Comparison of ENCODE assay signal across 8 mouse cellular contexts in genomic region chr1:137899916-137900601, GRCm38 (mm10).
DNase-seq lines count a peak whose midpoint lies in the region; ATAC-seq and TF ChIP-seq lines count a peak whose summit lies in the region.

No protein-coding gene starts in this region.

- no peaks in the 10 kb centered on the region for H3K36me3 ChIP-seq in embryonic facial prominence, embryonic 14.5 days (ENCODE audit: control insufficient read depth, insufficient read depth, low read length)
- no peaks in the 10 kb centered on the region for H3K36me3 ChIP-seq in neural tube, embryonic 13.5 days

- no peaks in the 10 kb centered on the region for H3K27me3 ChIP-seq in embryonic facial prominence, embryonic 14.5 days (replicated peaks; ENCODE audit: control insufficient read depth, insufficient read depth, low read length)
- no peaks in the 10 kb centered on the region for H3K27me3 ChIP-seq in neural tube, embryonic 13.5 days

- peak overlapping the region; percentile 98 for H3K27ac ChIP-seq in embryonic facial prominence, embryonic 14.5 days (replicated peaks; ENCODE audit: low read depth, low read length)
- peak overlapping the region; percentile 97 for H3K27ac ChIP-seq in neural tube, embryonic 13.5 days (replicated peaks)

- peak; percentile 92 for ATAC-seq in embryonic facial prominence, embryonic 14.5 days (ENCODE audit: low read depth)
- peak; percentile 85 for ATAC-seq in neural tube, embryonic 13.5 days (ENCODE audit: low read depth)

- H3K9ac ChIP-seq in embryonic facial prominence, embryonic 14.5 days (ENCODE audit: low read depth, low read length): peak overlapping the region; percentile 85
- H3K9ac ChIP-seq in neural tube, embryonic 13.5 days: peak overlapping the region; percentile 96

- no peaks in the 10 kb centered on the region for H3K9me3 ChIP-seq in embryonic facial prominence, embryonic 14.5 days (ENCODE audit: control insufficient read depth, low read length)
- H3K9me3 ChIP-seq in neural tube, embryonic 13.5 days: no peaks in the 10 kb centered on the region

- intact Hi-C loops in heart, postnatal 10 days (cut with DNase I): loop anchor here (2.0 to 10.0 kb wide), 5 partner anchors 37 to 565 kb away; no protein-coding TSS in a partner anchor

- H3K4me1 ChIP-seq in embryonic facial prominence, embryonic 14.5 days (ENCODE audit: control insufficient read depth, insufficient read depth, low read length): peaks cover 23% of the 10 kb centered on the region
- peaks cover 4% of the 10 kb centered on the region for H3K4me1 ChIP-seq in lung, adult 2 months (ENCODE audit: control insufficient read depth, insufficient read depth, low read length)
- peaks cover 39% of the 10 kb centered on the region for H3K4me1 ChIP-seq in neural tube, embryonic 13.5 days (replicated peaks)

- peak overlapping the region; percentile 75 for H3K4me2 ChIP-seq in embryonic facial prominence, embryonic 14.5 days (ENCODE audit: low read depth, low read length)
- peak overlapping the region; percentile 70 for H3K4me2 ChIP-seq in neural tube, embryonic 13.5 days

- H3K4me3 ChIP-seq in embryonic facial prominence, embryonic 14.5 days (ENCODE audit: low read depth, low read length): peak overlapping the region; percentile 78
- H3K4me3 ChIP-seq in lung, adult 2 months (replicated peaks; ENCODE audit: extremely low read depth, low read depth, low read length): peak overlapping the region; percentile 82
- peak overlapping the region; percentile 86 for H3K4me3 ChIP-seq in neural tube, embryonic 13.5 days

- no peak for TF ChIP-seq POLR2A in lung, adult 2 months (IDR thresholded peaks at IDR 0.05; ENCODE audit: borderline replicate concordance, extremely low read depth, low read depth, low read length)

- peak; percentile 53 to 54 for DNase-seq in B cell, adult 2 months
- peak; percentile 82 for DNase-seq in brain, adult 2 months (ENCODE audit: low read depth, low spot score)
- peak; percentile 95 for DNase-seq in embryonic facial prominence, embryonic 14.5 days (ENCODE audit: low spot score)
- peak; percentile 54 to 57 for DNase-seq in heart, postnatal 10 days
- DNase-seq in kidney, postnatal 4 days: peak; percentile 69 to 77
- peak; percentile 34 for DNase-seq in lung, adult 2 months
- DNase-seq in thymus, postnatal 36 days: peak; percentile 52 to 62

- WGBS in embryonic facial prominence, embryonic 14.5 days: 2% methylated on average over 14 of the region's 14 CpGs
- WGBS in lung, adult 2 months: under 1% methylated on average over 14 of the region's 14 CpGs
- WGBS in neural tube, embryonic 13.5 days: 0% methylated on average over 14 of the region's 14 CpGs

- TF ChIP-seq CTCF in lung, adult 2 months (IDR thresholded peaks at IDR 0.05; ENCODE audit: insufficient read depth, low read length): no peak

Comparison
In these comparisons a context has a peak if more than half of its experiments do, and no peak if none do; other contexts are left out.
1. Peak in every context shown above with its lines: DNase-seq, ATAC-seq, H3K4me3 ChIP-seq and H3K27ac ChIP-seq.
2. DNase-seq: peak in every context shown above with its lines; median percentile 95 in embryonic facial prominence, embryonic 14.5 days; 82 in brain, adult 2 months; 73 in kidney, postnatal 4 days; 57 in thymus, postnatal 36 days; 56 in heart, postnatal 10 days; 54 in B cell, adult 2 months; 34 in lung, adult 2 months.